Mouse (Mus musculus) hindbrain, embryonic 15.5 days (tissue): ENCODE measurements around the gene Ubl3. TPM values are rescaled to one million over a fixed set of nuclear protein-coding genes. Genes with fewer than 3 reads are reported as not detected.

Experiments
- ATAC-seq: fragments of 200-750 bp; cut with Nextera tagmentation; 2 replicates; pipeline ENCODE4 v1.8.0; 2017; ENCODE audit warnings: low read depth, moderate number of reproducible peaks, moderate TSS enrichment; ENCODE audit not compliant: low FRiP score
- H3K27ac ChIP-seq: fragments of 300-500 bp; sonication (generic); replicated peaks from 2 replicates; pipeline ENCODE4 v1.5.1; 2015; ENCODE audit warnings: mild to moderate bottlenecking, inconsistent platforms
- H3K27me3 ChIP-seq: fragments of 300-500 bp; sonication (generic); 2 replicates; pipeline ENCODE4 v1.6.1; 2015; ENCODE audit warnings: control low read depth, inconsistent platforms
- H3K36me3 ChIP-seq: fragments of 300-500 bp; sonication (generic); 2 replicates; pipeline ENCODE4 v1.6.1; 2015; ENCODE audit warnings: control low read depth, inconsistent platforms
- H3K4me1 ChIP-seq: fragments of 300-500 bp; sonication (generic); replicated peaks from 2 replicates; pipeline ENCODE4 v1.6.1; 2015; ENCODE audit warnings: control low read depth, inconsistent platforms
- H3K4me2 ChIP-seq: fragments of 300-500 bp; sonication (generic); 2 replicates; pipeline ENCODE4 v1.6.1; 2015; ENCODE audit warnings: moderate library complexity, mild to moderate bottlenecking, inconsistent platforms
- H3K4me3 ChIP-seq: fragments of 300-500 bp; sonication (generic); 2 replicates; pipeline ENCODE4 v1.5.1; 2015; ENCODE audit warnings: mild to moderate bottlenecking, inconsistent platforms
- H3K9ac ChIP-seq: fragments of 300-500 bp; sonication (generic); 2 replicates; pipeline ENCODE4 v1.6.1; 2015; ENCODE audit warnings: inconsistent platforms
- H3K9me3 ChIP-seq: fragments of 300-500 bp; sonication (generic); 2 replicates; pipeline ENCODE4 v1.6.1; 2016; ENCODE audit warnings: control low read depth, inconsistent platforms
- WGBS: fragments of 180-500 bp; shearing (Covaris S2); methylation state at CpG from one replicate; pipeline ENCODE4 v1.1.7; 2015; 5-methylcytosine and 5-hydroxymethylcytosine counted together
- polyA plus RNA-seq: library from polyadenylated mRNA; unstranded; fragments of >200 nt; fragmentation: Nextera tagmentation; extraction: Ambion mirVana; gene quantifications from 2 replicates; pipeline ENCODE4 v1.2.1, GENCODE M21; 2015

Gene Ubl3
- polyA plus RNA-seq, 1 experiment from 2014 or later = 101 TPM

GRCm38 (mm10) chr5:148490391-148490790, 62.2 kb downstream of the Ubl3 start:
- WGBS = 63% methylated on average over 3 of the region's 3 CpGs
- Histone ChIP-seq H3K4me1 (peaks cover 23% of the 10 kb centered on the region), H3K36me3 (no peaks in the 10 kb centered on the region), H3K4me3 (no peak overlapping the region), H3K27ac (peak overlapping the region; percentile 46; the same call in 1 of the 2 replicates), H3K9ac (no peak overlapping the region), H3K27me3 (no peaks in the 10 kb centered on the region), H3K9me3 (no peaks in the 10 kb centered on the region), H3K4me2 (peak overlapping the region; percentile 25)
- ATAC-seq = no peak

GRCm38 (mm10) chr5:148489724-148490193, 62.8 kb downstream of the Ubl3 start:
- no peak overlapping the region for H3K9ac ChIP-seq
- peak overlapping the region; percentile 46 for H3K27ac ChIP-seq
- H3K4me3 ChIP-seq = no peak overlapping the region
- ATAC-seq = peak; percentile 78
- H3K27me3 ChIP-seq = no peaks in the 10 kb centered on the region
- peaks cover 23% of the 10 kb centered on the region for H3K4me1 ChIP-seq
- peak overlapping the region; percentile 25 for H3K4me2 ChIP-seq
- no peaks in the 10 kb centered on the region for H3K36me3 ChIP-seq
- whole genome bisulfite sequencing = 36% methylated on average over 10 of the region's 10 CpGs
- H3K9me3 ChIP-seq = no peaks in the 10 kb centered on the region

GRCm38 (mm10) chr5:148488891-148489723, 63.5 kb downstream of the Ubl3 start:
- Histone ChIP-seq H3K9me3 (no peaks in the 10 kb centered on the region), H3K4me3 (no peak overlapping the region), H3K4me2 (peak overlapping the region; percentile 25), H3K4me1 (peaks cover 23% of the 10 kb centered on the region), H3K9ac (no peak overlapping the region), H3K27me3 (no peaks in the 10 kb centered on the region), H3K36me3 (no peaks in the 10 kb centered on the region), H3K27ac (peak overlapping the region; percentile 46; the same call in 1 of the 2 replicates)
- ATAC-seq = peak; percentile 38; the same call in 1 of the 2 replicates
- 63% methylated on average over 13 of the region's 13 CpGs for WGBS

- H3K4me1 ChIP-seq = peaks cover 23% of the 10 kb centered on the region
- no peak overlapping the region for H3K4me3 ChIP-seq
- H3K9me3 ChIP-seq = no peaks in the 10 kb centered on the region
- no peaks in the 10 kb centered on the region for H3K36me3 ChIP-seq
- H3K27me3 ChIP-seq = no peaks in the 10 kb centered on the region
- H3K4me2 ChIP-seq = no peak overlapping the region
- H3K9ac ChIP-seq = no peak overlapping the region
- WGBS = 92% methylated on average over 11 of the region's 11 CpGs
- no peak for ATAC-seq
- H3K27ac ChIP-seq = no peak overlapping the region
These were observed 66.4 kb downstream of the Ubl3 start for GRCm38 (mm10) chr5:148486202-148486601.

- H3K9ac ChIP-seq = no peak overlapping the region
- no peaks in the 10 kb centered on the region for H3K36me3 ChIP-seq
- H3K4me1 ChIP-seq = no peaks in the 10 kb centered on the region
- ATAC-seq = no peak
- H3K4me3 ChIP-seq = no peak overlapping the region
- H3K4me2 ChIP-seq = no peak overlapping the region
- no peaks in the 10 kb centered on the region for H3K27me3 ChIP-seq
- H3K27ac ChIP-seq = no peak overlapping the region
- no peaks in the 10 kb centered on the region for H3K9me3 ChIP-seq
- 76% methylated on average over 3 of the region's 3 CpGs for WGBS
These were observed 70.8 kb downstream of the Ubl3 start for GRCm38 (mm10) chr5:148481745-148482144.

- H3K4me1 ChIP-seq = no peaks in the 10 kb centered on the region
- no peaks in the 10 kb centered on the region for H3K9me3 ChIP-seq
- no peak overlapping the region for H3K9ac ChIP-seq
- no peak overlapping the region for H3K4me2 ChIP-seq
- no peak for ATAC-seq
- H3K27ac ChIP-seq = no peak overlapping the region
- H3K36me3 ChIP-seq = no peaks in the 10 kb centered on the region
- H3K27me3 ChIP-seq = no peaks in the 10 kb centered on the region
- WGBS = 78% methylated on average over 7 of the region's 7 CpGs
- H3K4me3 ChIP-seq = no peak overlapping the region
These were observed 78.2 kb downstream of the Ubl3 start for GRCm38 (mm10) chr5:148474346-148474745.

- 0 out of 2 replicates have a peak, but pooled peaks cover 3% of the 10 kb centered on the region for H3K4me1 ChIP-seq
- no peaks in the 10 kb centered on the region for H3K9me3 ChIP-seq
- ATAC-seq = no peak
- H3K36me3 ChIP-seq = no peaks in the 10 kb centered on the region
- WGBS = 55% methylated on average over 14 of the region's 14 CpGs
- no peak overlapping the region for H3K4me3 ChIP-seq
- H3K9ac ChIP-seq = no peak overlapping the region
- no peak overlapping the region for H3K4me2 ChIP-seq
- no peak overlapping the region for H3K27ac ChIP-seq
- H3K27me3 ChIP-seq = no peaks in the 10 kb centered on the region
These were observed 83.8 kb downstream of the Ubl3 start for GRCm38 (mm10) chr5:148468626-148469441.

GRCm38 (mm10) chr5:148466933-148467607, 85.5 kb downstream of the Ubl3 start:
- no peak for ATAC-seq
- no peaks in the 10 kb centered on the region for H3K36me3 ChIP-seq
- 19% methylated on average over 8 of the region's 8 CpGs for WGBS

GRCm38 (mm10) chr5:148466116-148466515, 86.5 kb downstream of the Ubl3 start:
- H3K4me1 ChIP-seq = 0 out of 2 replicates have a peak, but pooled peaks cover 3% of the 10 kb centered on the region
- WGBS = 91% methylated on average over 5 of the region's 5 CpGs
- no peak overlapping the region for H3K27ac ChIP-seq
- H3K9ac ChIP-seq = no peak overlapping the region
- no peak overlapping the region for H3K4me2 ChIP-seq
- no peaks in the 10 kb centered on the region for H3K27me3 ChIP-seq
- H3K9me3 ChIP-seq = no peaks in the 10 kb centered on the region
- H3K36me3 ChIP-seq = no peaks in the 10 kb centered on the region
- H3K4me3 ChIP-seq = no peak overlapping the region
- ATAC-seq = no peak

More at GRCm38 (mm10) chr5:148466933-148467607, 85.5 kb downstream of the Ubl3 start:
- Histone ChIP-seq H3K4me2 (no peak overlapping the region), H3K4me3 (no peak overlapping the region), H3K4me1 (0 out of 2 replicates have a peak, but pooled peaks cover 3% of the 10 kb centered on the region), H3K9ac (no peak overlapping the region), H3K9me3 (no peaks in the 10 kb centered on the region), H3K27ac (no peak overlapping the region), H3K27me3 (no peaks in the 10 kb centered on the region)

- no peak overlapping the region for H3K4me3 ChIP-seq
- H3K9ac ChIP-seq = no peak overlapping the region
- 95% methylated on average over 9 of the region's 9 CpGs for WGBS
- H3K27me3 ChIP-seq = no peaks in the 10 kb centered on the region
- ATAC-seq = no peak
- no peak overlapping the region for H3K4me2 ChIP-seq
- H3K36me3 ChIP-seq = no peaks in the 10 kb centered on the region
- H3K4me1 ChIP-seq = 0 out of 2 replicates have a peak, but pooled peaks cover 3% of the 10 kb centered on the region
- no peaks in the 10 kb centered on the region for H3K9me3 ChIP-seq
- no peak overlapping the region for H3K27ac ChIP-seq
These were observed 87.5 kb downstream of the Ubl3 start for GRCm38 (mm10) chr5:148465091-148465490.

GRCm38 (mm10) chr5:148464489-148464888, 88.1 kb downstream of the Ubl3 start:
- 83% methylated on average over 7 of the region's 7 CpGs for WGBS
- no peak overlapping the region for H3K4me2 ChIP-seq
- H3K27ac ChIP-seq = no peak overlapping the region
- no peaks in the 10 kb centered on the region for H3K9me3 ChIP-seq
- H3K4me1 ChIP-seq = 0 out of 2 replicates have a peak, but pooled peaks cover 3% of the 10 kb centered on the region
- H3K9ac ChIP-seq = no peak overlapping the region
- no peak for ATAC-seq
- H3K27me3 ChIP-seq = no peaks in the 10 kb centered on the region
- no peak overlapping the region for H3K4me3 ChIP-seq
- no peaks in the 10 kb centered on the region for H3K36me3 ChIP-seq
